Mouse (Mus musculus): ENCODE data around the gene Grik5.

Gene Grik5

GRCm38 (mm10) chr7:24987941-24988340, 84.2 kb downstream of the Grik5 start:
- in situ Hi-C loops (cut with MseI, MboI) = no loop called here

- in situ Hi-C loops (cut with MseI, MboI) = no loop called here
Measured at GRCm38 (mm10) chr7:24985799-24986198, 86.3 kb downstream of the Grik5 start.

- in situ Hi-C loops (cut with MseI, MboI) = no loop called here
Measured at GRCm38 (mm10) chr7:24984307-24984706, 87.8 kb downstream of the Grik5 start.

DNA sequence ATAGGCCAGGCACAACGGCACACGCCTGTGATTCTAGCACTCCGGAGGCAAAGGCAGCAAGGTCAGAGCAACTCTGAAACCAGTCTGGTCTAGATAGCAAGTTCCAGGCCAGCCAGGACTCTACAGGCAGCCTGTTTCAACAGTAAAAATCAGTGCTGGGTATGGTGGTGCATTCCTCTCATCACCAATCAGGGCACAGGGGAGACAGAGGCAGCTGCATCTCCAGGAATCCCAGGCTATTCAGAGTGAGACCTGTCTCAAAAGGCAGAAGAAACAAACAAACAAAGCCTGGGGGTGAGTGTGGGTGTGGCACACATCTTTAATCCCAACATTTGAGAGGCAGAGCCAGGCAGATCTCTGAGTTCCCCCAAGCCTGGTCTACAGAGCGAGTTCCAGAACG, 88.8 kb downstream of the Grik5 start:
- in situ Hi-C loops (cut with MseI, MboI) = no loop called here

- in situ Hi-C loops (cut with MseI, MboI) = no loop called here
Measured at GRCm38 (mm10) chr7:24980439-24980838, 91.7 kb downstream of the Grik5 start.

- in situ Hi-C loops (cut with MseI, MboI) = no loop called here
Measured at GRCm38 (mm10) chr7:24978781-24979180, 93.4 kb downstream of the Grik5 start.

- in situ Hi-C loops (cut with MseI, MboI) = no loop called here
Measured at GRCm38 (mm10) chr7:24974893-24975595, 97.1 kb downstream of the Grik5 start.

GRCm38 (mm10) chr7:24973902-24974301, 98.2 kb downstream of the Grik5 start:
- in situ Hi-C loops (cut with MseI, MboI) = no loop called here

GRCm38 (mm10) chr7:24973208-24973607, 98.9 kb downstream of the Grik5 start:
- in situ Hi-C loops (cut with MseI, MboI) = no loop called here

- in situ Hi-C loops (cut with MseI, MboI) = no loop called here
Measured at GRCm38 (mm10) chr7:24971972-24972893, 99.9 kb downstream of the Grik5 start, which contains the start of gene Rabac1. Gene Rabac1, minus strand, starts transcription at chr7:24972754.

GRCm38 (mm10) chr7:24971261-24971971, 100.7 kb downstream of the Grik5 start:
- in situ Hi-C loops (cut with MseI, MboI) = no loop called here

GRCm38 (mm10) chr7:24970341-24970740, 101.8 kb downstream of the Grik5 start:
- in situ Hi-C loops (cut with MseI, MboI) = no loop called here

GRCm38 (mm10) chr7:24969805-24970204, 102.3 kb downstream of the Grik5 start:
- in situ Hi-C loops (cut with MseI, MboI) = loop anchor here (10.0 kb wide), 2 partner anchors 145 to 155 kb away; no protein-coding TSS in a partner anchor

DNA sequence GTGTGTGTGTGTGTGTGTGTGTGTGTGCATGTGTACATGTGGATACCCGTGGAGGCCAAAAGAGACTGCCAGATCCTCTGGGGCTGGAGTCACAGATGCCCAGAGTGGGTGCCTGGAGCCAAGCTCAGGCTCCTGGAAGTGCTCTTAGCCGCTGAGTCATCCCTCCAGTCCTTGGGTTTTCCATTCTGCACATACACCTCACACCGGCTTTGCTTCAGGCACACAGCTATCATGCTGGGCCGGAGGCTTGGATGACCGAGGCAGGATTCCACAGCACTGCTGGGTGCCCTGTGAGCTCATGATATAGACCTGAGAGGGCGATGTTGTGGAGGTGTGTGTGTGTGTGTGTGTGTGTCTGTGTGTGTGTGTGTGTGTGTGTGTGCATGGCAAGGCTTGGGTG, 103.7 kb downstream of the Grik5 start:
- in situ Hi-C loops (cut with MseI, MboI) = loop anchor here (10.0 kb wide), 2 partner anchors 144 to 154 kb away; no protein-coding TSS in a partner anchor

GRCm38 (mm10) chr7:24967966-24968365, 104.2 kb downstream of the Grik5 start:
- in situ Hi-C loops (cut with MseI, MboI) = loop anchor here (10.0 kb wide), 2 partner anchors 143 to 153 kb away; no protein-coding TSS in a partner anchor

DNA sequence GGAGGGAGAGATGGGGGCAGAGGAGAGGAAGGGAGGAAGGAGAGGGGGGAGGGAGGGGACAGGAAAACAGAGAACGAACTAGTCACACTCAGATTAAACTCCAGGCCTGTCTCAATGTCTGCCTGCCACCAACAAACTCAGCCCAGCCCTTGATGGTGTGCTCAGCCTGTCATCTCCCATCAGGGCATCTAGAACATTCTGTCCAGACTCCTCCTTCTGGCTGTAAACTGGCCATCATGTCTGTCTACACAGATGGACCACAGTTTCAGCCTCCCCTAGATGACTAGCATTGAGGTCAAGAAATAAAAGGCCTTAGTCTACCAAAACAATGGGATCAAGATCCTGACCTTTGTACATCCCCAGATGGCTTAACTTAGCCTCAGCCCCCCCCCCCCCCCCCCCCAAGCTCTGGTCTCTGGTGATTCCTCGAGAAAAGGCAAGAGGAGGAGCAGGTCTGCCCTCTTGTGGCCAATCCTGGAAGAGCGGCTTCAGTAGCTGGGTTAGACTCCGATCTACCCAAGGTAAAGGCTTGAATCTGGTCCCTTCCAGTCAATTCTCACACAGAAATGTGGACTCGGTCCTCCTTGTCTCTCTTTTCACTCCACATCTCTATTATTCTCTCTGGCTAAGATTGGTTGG, 107.1 kb downstream of the Grik5 start:
- in situ Hi-C loops (cut with MseI, MboI) = loop anchor here (10.0 kb wide), 2 partner anchors 140 to 150 kb away; no protein-coding TSS in a partner anchor

DNA sequence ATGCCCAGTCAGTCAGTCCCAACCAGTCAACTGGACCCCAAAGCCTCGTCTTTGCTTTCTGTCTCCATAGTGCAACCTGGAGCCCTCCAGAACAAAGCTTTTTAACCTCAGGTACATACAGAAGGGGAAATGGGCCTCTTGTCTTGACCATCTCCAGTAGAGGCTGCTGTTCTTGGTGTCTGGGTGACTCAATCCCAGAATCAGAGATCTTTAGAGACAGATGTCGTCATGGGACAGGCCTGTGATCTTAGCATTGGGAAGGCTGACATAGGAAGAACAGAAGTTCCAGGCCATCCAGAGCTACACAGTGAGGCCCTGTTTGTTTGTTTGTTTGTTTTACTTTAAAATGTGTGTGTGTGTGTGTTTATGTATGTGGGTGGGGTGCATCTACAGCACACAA, 107.9 kb downstream of the Grik5 start:
- in situ Hi-C loops (cut with MseI, MboI) = loop anchor here (10.0 kb wide), 2 partner anchors 139 to 149 kb away; no protein-coding TSS in a partner anchor
